Mouse (Mus musculus) lung, embryonic 14.5 days (tissue): Measurements from ENCODE around the gene BC029722. TPM values are rescaled to one million over a fixed set of nuclear protein-coding genes. Genes with fewer than 3 reads are reported as not detected.

Source experiments
- ATAC-seq: fragments of 200-750 bp; cut with Nextera tagmentation; 2 replicates; pipeline ENCODE4 v1.8.0; 2017; ENCODE audit warnings: mild to moderate bottlenecking, moderate TSS enrichment, moderate library complexity; ENCODE audit not compliant: insufficient read depth
- DNase-seq: peaks from one replicate; pipeline ENCODE4 v3.0.0-alpha.2; 2015
- H3K27ac ChIP-seq: fragments of 300-500 bp; sonication (generic); 2 replicates; pipeline ENCODE4 v1.5.1; 2014; ENCODE audit warnings: low read depth, mild to moderate bottlenecking, moderate library complexity
- H3K27me3 ChIP-seq: fragments of 300-500 bp; sonication (generic); 2 replicates; pipeline ENCODE4 v1.6.1; 2014; ENCODE audit warnings: low read length, control low read depth; ENCODE audit not compliant: insufficient read depth
- H3K36me3 ChIP-seq: fragments of 300-500 bp; sonication (generic); 2 replicates; pipeline ENCODE4 v1.6.1; 2014; ENCODE audit warnings: control low read depth; ENCODE audit not compliant: insufficient read depth
- H3K4me1 ChIP-seq: fragments of 300-500 bp; sonication (generic); 2 replicates; pipeline ENCODE4 v1.6.1; 2014; ENCODE audit warnings: antibody characterized with exemption, control low read depth; ENCODE audit not compliant: insufficient read depth
- H3K4me2 ChIP-seq: fragments of 300-500 bp; sonication (generic); 2 replicates; pipeline ENCODE4 v1.6.1; 2014; ENCODE audit warnings: mild to moderate bottlenecking
- H3K4me3 ChIP-seq: fragments of 300-500 bp; sonication (generic); 2 replicates; pipeline ENCODE4 v1.5.1; 2014; ENCODE audit warnings: low read depth, low read length
- H3K9ac ChIP-seq: fragments of 300-500 bp; sonication (generic); 2 replicates; pipeline ENCODE4 v1.6.1; 2014
- H3K9me3 ChIP-seq: fragments of 300-500 bp; sonication (generic); 2 replicates; pipeline ENCODE4 v1.6.1; 2016; ENCODE audit warnings: low read depth, low read length, control low read depth
- CTCF ChIP-seq: IDR thresholded peaks from 2 replicates; pipeline ENCODE4 v1.5.1; 2016; ENCODE audit warnings: antibody characterized with exemption, low read depth
- WGBS: fragments of 180-500 bp; shearing (Covaris S2); extraction: QIAGEN DNeasy Blood & Tissue Kit; methylation state at CpG from one replicate; pipeline ENCODE4 v1.1.7; 2014; 5-methylcytosine and 5-hydroxymethylcytosine counted together
- polyA plus RNA-seq: library from polyadenylated mRNA; unstranded; fragments of >200 nt; fragmentation: Nextera tagmentation; extraction: Ambion mirVana; gene quantifications from 2 replicates; pipeline ENCODE4 v1.2.1, GENCODE M21; 2014

Gene BC029722
- polyA plus RNA-seq, 1 experiment from 2014 or later: 8.9 TPM

DNA sequence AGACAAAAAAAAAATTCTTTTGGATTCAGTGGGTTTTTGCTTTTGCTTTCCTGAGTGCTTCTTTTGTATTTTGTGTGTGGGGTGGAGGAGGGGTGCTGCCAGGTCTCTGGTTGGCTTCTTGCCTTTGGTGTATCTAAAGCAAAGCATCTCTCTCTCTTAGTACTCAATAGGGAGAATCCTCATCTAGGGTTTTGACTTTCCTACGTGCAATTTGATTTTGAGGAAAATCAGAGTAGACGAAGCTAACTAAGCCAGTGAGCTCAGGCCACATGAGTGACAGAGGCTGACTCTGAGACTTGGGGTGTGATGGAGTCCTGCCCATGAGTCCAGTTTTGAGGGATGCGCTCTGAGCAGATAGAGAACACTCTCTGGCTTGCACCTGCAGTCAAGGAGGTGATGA is 39.7 kb downstream of the BC029722 start:
- Histone ChIP-seq H3K9ac (no peak overlapping the region), H3K9me3 (no peaks in the 10 kb centered on the region), H3K4me1 (no peaks in the 10 kb centered on the region), H3K4me2 (no peak overlapping the region), H3K36me3 (no peaks in the 10 kb centered on the region), H3K27me3 (peaks cover 22% of the 10 kb centered on the region), H3K4me3 (no peak overlapping the region), H3K27ac (no peak overlapping the region)
- 74% methylated on average over 3 of the region's 3 CpGs for WGBS
- DNase-seq: no peak
- ATAC-seq: no peak
- TF ChIP-seq CTCF: no peak

DNA sequence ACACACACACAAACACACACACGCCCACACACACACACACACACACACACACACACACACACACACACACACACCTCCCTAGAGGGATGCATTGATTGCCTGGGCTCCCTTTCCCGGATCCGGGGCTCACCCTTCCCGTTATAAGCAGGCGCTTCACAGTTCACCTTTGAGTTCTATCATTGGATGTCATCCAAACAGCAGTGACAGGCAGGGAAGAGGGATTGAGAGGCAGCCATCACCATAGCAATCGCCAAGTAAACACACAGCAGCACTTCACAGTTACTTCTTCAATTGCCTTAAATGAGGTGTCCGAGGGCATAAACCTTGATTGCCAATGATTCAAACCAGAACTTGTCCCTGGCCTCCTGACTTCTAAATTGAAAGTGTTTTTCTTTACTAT is 40.2 kb downstream of the BC029722 start:
- WGBS: 41% methylated on average over 7 of the region's 7 CpGs
- no peaks in the 10 kb centered on the region for H3K36me3 ChIP-seq
- ATAC-seq (no peak), DNase-seq (peak; percentile 20)
- H3K9ac ChIP-seq: no peak overlapping the region
- no peak overlapping the region for H3K4me2 ChIP-seq
- peaks cover 26% of the 10 kb centered on the region for H3K27me3 ChIP-seq
- H3K4me3 ChIP-seq: no peak overlapping the region
- no peaks in the 10 kb centered on the region for H3K4me1 ChIP-seq
- H3K27ac ChIP-seq: no peak overlapping the region
- no peaks in the 10 kb centered on the region for H3K9me3 ChIP-seq
- TF ChIP-seq CTCF: no peak

DNA sequence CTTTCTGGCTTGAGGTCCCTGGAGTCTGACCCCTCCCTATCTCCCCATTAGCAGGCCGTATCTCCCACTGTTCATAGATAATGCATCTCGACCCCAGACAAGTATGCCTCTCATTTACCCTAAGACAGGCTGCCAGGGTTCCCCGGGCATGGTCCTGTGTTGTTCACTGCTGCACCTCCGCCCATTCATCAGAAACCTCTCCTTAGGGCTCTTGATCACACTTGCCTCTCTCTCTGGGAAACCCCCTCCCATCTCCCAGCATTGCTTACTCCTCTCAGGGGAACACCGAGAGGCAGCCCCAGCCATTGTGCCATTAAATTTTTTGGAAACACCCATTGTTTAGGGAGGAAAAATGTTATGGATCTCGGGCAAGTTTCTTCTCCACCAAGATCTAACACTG is 41.2 kb downstream of the BC029722 start:
- H3K9me3 ChIP-seq: no peaks in the 10 kb centered on the region
- ATAC-seq (no peak), DNase-seq (no peak)
- H3K4me2 ChIP-seq: no peak overlapping the region
- no peaks in the 10 kb centered on the region for H3K36me3 ChIP-seq
- H3K27me3 ChIP-seq: peaks cover 35% of the 10 kb centered on the region
- WGBS: 60% methylated on average over 6 of the region's 6 CpGs
- no peak for TF ChIP-seq CTCF
- H3K9ac ChIP-seq: no peak overlapping the region
- no peak overlapping the region for H3K27ac ChIP-seq
- H3K4me3 ChIP-seq: no peak overlapping the region
- no peaks in the 10 kb centered on the region for H3K4me1 ChIP-seq

DNA sequence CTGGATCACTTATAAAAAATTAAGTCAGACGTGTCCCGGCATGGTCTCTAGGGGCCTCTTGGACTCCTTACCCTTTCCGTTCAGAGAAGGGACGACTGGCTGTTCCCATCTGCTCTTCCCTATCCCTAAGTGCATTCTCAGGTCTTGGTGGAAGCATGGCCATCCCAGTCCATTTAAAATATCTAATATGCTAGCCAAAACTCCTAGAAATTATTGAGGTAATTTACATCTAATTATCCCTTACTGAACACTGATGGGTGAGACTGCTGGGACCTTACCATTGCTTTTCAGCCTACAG is 41.6 kb downstream of the BC029722 start:
- Histone ChIP-seq H3K9me3 (no peaks in the 10 kb centered on the region), H3K36me3 (no peaks in the 10 kb centered on the region), H3K9ac (no peak overlapping the region), H3K4me3 (no peak overlapping the region), H3K27me3 (peaks cover 39% of the 10 kb centered on the region), H3K4me2 (no peak overlapping the region), H3K27ac (no peak overlapping the region), H3K4me1 (no peaks in the 10 kb centered on the region)
- WGBS: 75% methylated on average over 4 of the region's 4 CpGs
- no peak for DNase-seq
- no peak for TF ChIP-seq CTCF
- ATAC-seq: no peak

DNA sequence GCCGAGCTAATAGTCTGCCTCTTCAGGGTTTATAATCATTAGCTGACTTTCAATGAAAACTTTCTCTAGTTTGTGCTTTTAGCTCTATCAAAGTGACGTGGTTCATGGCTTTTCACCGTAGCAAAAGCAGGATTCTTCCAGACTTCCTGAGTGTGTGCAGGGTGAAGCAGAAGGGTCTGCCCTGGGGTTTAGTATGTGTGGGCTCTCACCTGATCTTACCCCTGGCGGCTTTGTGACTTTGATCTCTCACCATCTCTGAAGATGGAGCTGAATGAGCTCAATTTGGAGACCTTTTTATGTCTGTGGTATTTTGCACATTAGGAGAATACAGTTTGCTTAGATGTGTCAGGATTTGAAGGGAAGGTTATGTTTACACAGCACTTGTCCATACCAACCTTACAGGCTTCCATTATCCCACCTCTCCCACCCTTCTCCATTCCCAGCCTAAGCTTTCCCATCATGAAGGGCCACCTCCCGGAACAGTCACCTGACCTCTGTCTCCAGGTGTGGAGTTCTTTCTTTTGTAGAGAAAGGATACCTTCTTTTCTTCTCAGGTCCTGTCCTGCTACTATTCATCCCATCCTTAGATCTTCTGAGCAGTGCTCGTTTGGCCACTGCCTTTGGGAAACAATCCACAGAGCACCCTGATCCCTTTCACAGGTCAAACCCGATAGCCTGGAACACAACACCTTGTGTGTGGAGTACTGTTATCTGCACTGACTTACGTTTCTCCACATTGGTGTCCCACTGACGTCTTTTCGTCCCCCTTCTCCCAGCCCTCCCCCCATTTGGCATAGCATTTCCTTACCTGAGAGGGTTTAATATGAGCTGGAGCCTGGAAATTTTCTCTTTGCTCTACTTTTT is 42.2 kb downstream of the BC029722 start:
- Histone ChIP-seq H3K9ac (no peak overlapping the region), H3K27ac (no peak overlapping the region), H3K4me1 (no peaks in the 10 kb centered on the region), H3K9me3 (no peaks in the 10 kb centered on the region), H3K27me3 (peaks cover 42% of the 10 kb centered on the region), H3K36me3 (no peaks in the 10 kb centered on the region), H3K4me3 (no peak overlapping the region), H3K4me2 (no peak overlapping the region)
- TF ChIP-seq CTCF: no peak
- ATAC-seq (no peak), DNase-seq (no peak)
- 51% methylated on average over 10 of the region's 10 CpGs for WGBS

DNA sequence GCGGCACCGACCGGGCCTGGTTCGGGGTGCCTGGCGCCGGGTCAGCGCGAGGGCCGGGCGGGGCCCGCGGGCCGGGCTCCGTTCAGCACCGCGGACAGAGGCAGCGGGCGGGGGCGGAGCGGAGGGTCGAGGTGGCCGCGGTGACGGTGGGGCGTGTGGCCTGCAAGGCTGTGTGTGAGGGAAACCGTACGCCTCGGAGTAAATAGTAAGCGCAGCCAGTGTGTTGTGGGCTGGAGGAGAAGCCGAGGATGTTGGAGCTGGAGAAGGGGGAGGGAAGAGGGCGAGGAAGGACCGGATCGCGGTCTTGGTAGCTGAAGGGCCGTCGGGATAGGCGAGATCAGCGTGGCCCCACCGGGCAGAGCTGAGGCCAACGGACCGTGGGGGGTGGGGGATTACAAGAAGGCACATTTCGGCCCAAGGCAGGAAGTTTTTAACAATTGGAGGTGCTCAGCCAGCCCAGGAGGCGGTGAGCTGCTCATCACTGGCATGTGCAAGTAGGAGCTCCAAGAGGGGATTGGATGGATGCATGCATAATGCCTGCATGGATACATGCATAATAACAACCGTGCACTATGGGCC is 43.5 kb downstream of the BC029722 start:
- DNase-seq (peak; percentile 82), ATAC-seq (peak; percentile 85)
- TF ChIP-seq CTCF: no peak
- H3K36me3 ChIP-seq: no peaks in the 10 kb centered on the region
- H3K27me3 ChIP-seq: peaks cover 42% of the 10 kb centered on the region
- no peak overlapping the region for H3K27ac ChIP-seq
- no peaks in the 10 kb centered on the region for H3K4me1 ChIP-seq
- H3K4me2 ChIP-seq: peak overlapping the region; percentile 96
- WGBS: 2% methylated on average over 44 of the region's 44 CpGs
- H3K9ac ChIP-seq: no peak overlapping the region
- H3K9me3 ChIP-seq: no peaks in the 10 kb centered on the region
- H3K4me3 ChIP-seq: peak overlapping the region; percentile 37

DNA sequence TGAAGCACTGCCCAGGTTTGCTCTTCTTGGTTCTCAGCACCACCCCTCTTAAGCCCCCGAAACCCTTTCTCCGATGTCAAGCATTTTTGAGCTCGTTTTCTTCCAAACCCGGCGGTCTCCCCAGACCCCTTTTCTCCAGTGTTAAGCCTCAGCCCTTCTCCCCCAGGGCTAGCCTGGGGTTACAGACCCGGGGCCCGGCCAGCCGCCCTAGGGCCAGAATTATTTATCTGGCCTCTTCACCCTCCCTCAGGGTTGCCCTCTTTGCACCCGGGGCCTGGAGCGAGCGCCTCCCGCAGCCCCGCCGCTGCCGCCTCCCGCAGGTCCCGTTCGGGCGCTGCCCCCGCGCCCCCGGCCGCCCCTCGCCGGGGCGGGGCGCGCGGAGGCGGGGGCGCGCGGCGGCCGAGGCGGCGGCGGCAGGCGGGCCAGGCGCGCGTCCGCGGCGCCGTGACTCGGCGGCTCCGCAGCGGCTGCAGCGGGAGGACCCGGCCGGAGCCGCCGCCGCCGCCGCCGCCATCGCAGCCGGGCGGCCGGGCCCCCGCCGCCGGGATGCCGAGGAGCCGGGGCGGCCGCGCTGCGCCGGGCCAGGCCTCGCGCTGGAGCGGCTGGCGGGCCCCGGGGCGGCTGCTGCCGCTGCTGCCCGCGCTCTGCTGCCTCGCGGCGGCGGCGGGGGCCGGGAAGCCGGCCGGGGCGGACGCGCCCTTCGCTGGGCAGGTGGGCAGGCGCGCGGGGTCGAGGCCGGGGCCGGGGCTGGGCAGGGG is 44.1 kb downstream of the BC029722 start, which contains the start of gene Mmp24:
Gene Mmp24, plus strand, starts transcription at position 416 of the 758 bp plus-strand sequence.
- TF ChIP-seq CTCF: no peak
- no peaks in the 10 kb centered on the region for H3K4me1 ChIP-seq
- no peaks in the 10 kb centered on the region for H3K36me3 ChIP-seq
- peak within 1 kb of the TSS; percentile 96 for H3K4me2 ChIP-seq
- H3K4me3 ChIP-seq: peak within 1 kb of the TSS; percentile 37
- H3K27me3 ChIP-seq: peaks cover 42% of the 10 kb centered on the region
- H3K27ac ChIP-seq: no peak within 1 kb of the TSS
- H3K9me3 ChIP-seq: no peaks in the 10 kb centered on the region
- DNase-seq: no peak
- peak; percentile 68 for ATAC-seq
- 2% methylated on average over 74 of the region's 100 CpGs for WGBS
- H3K9ac ChIP-seq: peak within 1 kb of the TSS; percentile 9; the same call in 1 of the 2 replicates
